Mouse (Mus musculus): ENCODE data around the gene Oxsm.

DNA sequence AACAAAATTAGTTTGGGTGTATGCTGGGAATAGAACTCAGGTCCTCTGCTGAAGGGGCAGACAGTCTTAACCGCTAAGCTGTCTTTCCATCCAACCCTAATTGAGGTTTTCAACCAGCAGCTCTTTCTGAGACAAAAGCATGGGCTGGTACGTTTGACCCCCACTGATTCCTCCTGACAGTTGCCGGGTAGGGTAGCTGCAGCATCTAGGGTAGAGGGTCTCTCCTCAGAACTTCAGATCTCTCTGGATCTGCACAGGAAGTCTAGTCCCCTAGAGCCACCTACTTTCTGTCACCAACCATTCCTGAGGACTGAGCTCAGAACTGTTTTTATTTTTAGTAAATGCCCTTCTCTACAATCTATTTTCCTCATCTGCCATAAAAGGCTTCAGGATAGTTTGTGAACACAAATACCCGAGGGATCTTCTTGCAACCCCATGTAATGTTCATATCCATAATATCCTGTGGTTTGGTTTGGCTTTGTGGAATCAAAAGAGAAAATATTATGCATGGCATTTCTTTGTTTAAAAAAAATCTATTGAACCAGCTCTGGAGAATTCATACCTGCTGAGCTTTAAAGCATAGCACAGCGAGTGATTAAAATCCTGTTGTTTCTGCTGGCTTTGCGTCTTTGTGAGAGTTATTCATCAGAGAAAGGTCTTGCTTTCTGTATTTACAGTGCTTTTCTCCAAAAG, 49.2 kb downstream of the Oxsm start:
- no peak for TF ChIP-seq POLR2A (IDR thresholded peaks at IDR 0.05; ENCODE audit: borderline replicate concordance, extremely low read depth, low read depth, low read length)
- TF ChIP-seq CTCF (IDR thresholded peaks at IDR 0.05; ENCODE audit: insufficient read depth, low read length): no peak

All from lung, adult 2 months (tissue).